Mouse (Mus musculus) lung, embryonic 14.5 days (tissue): ENCODE measurements around the gene Mamdc4. TPM values are rescaled to one million over a fixed set of nuclear protein-coding genes. Genes with fewer than 3 reads are reported as not detected.

Experiments used
- ATAC-seq: fragments of 200-750 bp; cut with Nextera tagmentation; 2 replicates; pipeline ENCODE4 v1.8.0; 2017; ENCODE audit warnings: mild to moderate bottlenecking, moderate TSS enrichment, moderate library complexity; ENCODE audit not compliant: insufficient read depth
- DNase-seq: peaks from one replicate; pipeline ENCODE4 v3.0.0-alpha.2; 2015
- H3K27ac ChIP-seq: fragments of 300-500 bp; sonication (generic); 2 replicates; pipeline ENCODE4 v1.5.1; 2014; ENCODE audit warnings: low read depth, mild to moderate bottlenecking, moderate library complexity
- H3K27me3 ChIP-seq: fragments of 300-500 bp; sonication (generic); 2 replicates; pipeline ENCODE4 v1.6.1; 2014; ENCODE audit warnings: low read length, control low read depth; ENCODE audit not compliant: insufficient read depth
- H3K36me3 ChIP-seq: fragments of 300-500 bp; sonication (generic); 2 replicates; pipeline ENCODE4 v1.6.1; 2014; ENCODE audit warnings: control low read depth; ENCODE audit not compliant: insufficient read depth
- H3K4me1 ChIP-seq: fragments of 300-500 bp; sonication (generic); 2 replicates; pipeline ENCODE4 v1.6.1; 2014; ENCODE audit warnings: antibody characterized with exemption, control low read depth; ENCODE audit not compliant: insufficient read depth
- H3K4me2 ChIP-seq: fragments of 300-500 bp; sonication (generic); 2 replicates; pipeline ENCODE4 v1.6.1; 2014; ENCODE audit warnings: mild to moderate bottlenecking
- H3K4me3 ChIP-seq: fragments of 300-500 bp; sonication (generic); 2 replicates; pipeline ENCODE4 v1.5.1; 2014; ENCODE audit warnings: low read depth, low read length
- H3K9ac ChIP-seq: fragments of 300-500 bp; sonication (generic); 2 replicates; pipeline ENCODE4 v1.6.1; 2014
- H3K9me3 ChIP-seq: fragments of 300-500 bp; sonication (generic); 2 replicates; pipeline ENCODE4 v1.6.1; 2016; ENCODE audit warnings: low read depth, low read length, control low read depth
- CTCF ChIP-seq: IDR thresholded peaks from 2 replicates; pipeline ENCODE4 v1.5.1; 2016; ENCODE audit warnings: antibody characterized with exemption, low read depth
- WGBS: fragments of 180-500 bp; shearing (Covaris S2); extraction: QIAGEN DNeasy Blood & Tissue Kit; methylation state at CpG from one replicate; pipeline ENCODE4 v1.1.7; 2014; 5-methylcytosine and 5-hydroxymethylcytosine counted together
- polyA plus RNA-seq: library from polyadenylated mRNA; unstranded; fragments of >200 nt; fragmentation: Nextera tagmentation; extraction: Ambion mirVana; gene quantifications from 2 replicates; pipeline ENCODE4 v1.2.1, GENCODE M21; 2014

Gene Mamdc4
- polyA plus RNA-seq, 1 experiment from 2014 or later: 2.2 TPM

DNA sequence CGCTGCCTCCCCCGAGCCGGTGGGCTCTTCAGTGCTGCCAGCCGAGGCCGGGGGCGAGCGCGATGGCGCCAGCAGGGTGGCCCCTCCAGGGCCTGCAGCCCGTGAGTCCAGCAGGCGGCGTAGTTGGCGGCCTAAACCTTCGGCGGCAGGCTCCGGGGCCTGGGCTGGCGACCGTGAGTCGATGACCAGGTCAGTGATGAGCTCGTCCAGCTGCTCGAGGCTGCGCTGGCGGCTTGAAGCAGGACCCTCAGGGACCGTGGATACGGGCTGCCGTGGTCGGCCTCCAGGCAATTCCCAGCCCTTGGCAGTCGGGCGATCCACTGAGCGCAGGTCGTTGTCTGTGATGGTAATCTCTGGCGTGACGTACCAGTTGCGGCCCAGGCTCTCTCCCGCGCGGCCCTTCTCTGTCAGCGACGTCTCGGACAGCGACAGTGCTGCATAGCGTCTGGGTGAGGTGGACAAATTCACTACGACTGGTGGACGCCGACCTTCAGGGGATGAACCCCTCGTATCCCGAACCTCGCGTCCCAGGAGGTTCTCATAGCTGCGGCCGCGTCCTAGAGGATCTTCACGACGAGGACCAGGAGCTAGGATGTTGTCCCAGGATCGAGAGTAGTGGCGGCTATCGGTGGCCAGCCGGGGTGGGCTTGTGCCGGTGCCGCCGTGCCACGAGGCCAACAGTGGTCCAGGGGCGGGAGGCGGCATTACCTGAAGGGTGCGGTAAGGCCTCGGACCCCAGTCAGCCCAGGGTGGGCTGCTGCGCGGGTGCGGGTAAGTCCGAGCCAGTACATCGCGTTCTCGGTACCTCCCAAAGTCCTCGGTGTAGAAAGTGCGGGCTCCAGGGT is 3.5 kb upstream of the Mamdc4 start:
- Histone ChIP-seq H3K9ac (no peak overlapping the region), H3K4me1 (peaks cover 17% of the 10 kb centered on the region)
- DNase-seq: peak; percentile 34

GRCm38 (mm10) chr2:25576965-25577891 is 2.6 kb upstream of the Mamdc4 start:
- 14% methylated on average over 92 of the region's 92 CpGs for WGBS
- TF ChIP-seq CTCF: no peak
- no peak overlapping the region for H3K9ac ChIP-seq
- no peak for DNase-seq
- H3K4me3 ChIP-seq: peak overlapping the region; percentile 28
- H3K27me3 ChIP-seq: peaks cover 58% of the 10 kb centered on the region
- H3K36me3 ChIP-seq: peaks cover 10% of the 10 kb centered on the region; the same call in 1 of the 2 replicates
- H3K4me1 ChIP-seq: peaks cover 17% of the 10 kb centered on the region
- H3K4me2 ChIP-seq: peak overlapping the region; percentile 51
- ATAC-seq: no peak
- H3K27ac ChIP-seq: no peak overlapping the region
- H3K9me3 ChIP-seq: no peaks in the 10 kb centered on the region

More for the DNA sequence above, 3.5 kb upstream of the Mamdc4 start:
- 5% methylated on average over 75 of the region's 75 CpGs for WGBS
- Histone ChIP-seq H3K27ac (no peak overlapping the region), H3K9me3 (no peaks in the 10 kb centered on the region), H3K4me3 (peak overlapping the region; percentile 28), H3K4me2 (peak overlapping the region; percentile 51), H3K27me3 (peaks cover 58% of the 10 kb centered on the region), H3K36me3 (peaks cover 6% of the 10 kb centered on the region)
- TF ChIP-seq CTCF: peak; percentile 32; the same call in 1 of the 2 replicates
- no peak for ATAC-seq

DNA sequence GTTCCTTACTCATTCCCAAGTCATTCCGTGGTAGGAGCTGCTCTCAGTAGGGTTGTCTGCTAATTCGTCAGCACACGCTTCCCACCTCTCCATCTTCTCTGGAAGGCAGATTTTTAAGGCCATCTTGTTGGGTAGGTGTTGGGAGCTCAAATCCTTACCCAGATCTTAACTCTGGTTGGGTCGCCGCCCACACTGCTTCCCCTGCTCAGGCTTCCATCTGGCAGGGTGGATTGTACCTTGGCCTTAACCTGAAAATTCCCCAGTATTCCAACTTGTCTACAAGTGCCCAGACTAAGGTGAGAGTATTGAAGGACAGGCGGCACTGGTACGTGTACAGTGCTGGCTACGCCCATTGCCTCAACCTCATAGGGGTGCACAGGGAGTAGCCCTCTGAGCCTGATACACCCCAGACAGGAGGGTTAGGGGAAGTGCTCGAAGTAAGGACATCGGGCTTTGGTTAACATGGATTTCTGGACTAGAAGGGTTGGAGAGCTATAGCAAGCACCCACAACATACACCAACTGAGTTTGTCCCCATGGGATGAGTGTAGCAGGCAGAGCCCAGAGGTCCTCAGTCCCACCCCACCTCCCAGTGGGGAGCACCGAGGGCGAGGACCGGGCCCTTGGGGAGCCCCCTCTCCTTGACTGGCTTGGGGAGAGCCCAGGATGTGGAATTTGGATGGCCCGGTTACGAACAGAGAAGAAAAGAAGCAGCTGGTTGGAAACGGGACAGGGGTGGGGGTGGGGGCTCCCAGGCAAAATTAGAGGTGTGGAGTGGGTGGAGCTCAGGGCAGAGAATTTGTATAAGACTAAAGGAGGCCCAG is 1.6 kb upstream of the Mamdc4 start:
- WGBS: 76% methylated on average over 16 of the region's 16 CpGs
- DNase-seq (no peak), ATAC-seq (no peak)
- Histone ChIP-seq H3K4me3 (no peak overlapping the region), H3K4me2 (peak overlapping the region; percentile 78), H3K4me1 (peaks cover 15% of the 10 kb centered on the region), H3K9ac (no peak overlapping the region), H3K36me3 (peaks cover 17% of the 10 kb centered on the region; the same call in 1 of the 2 replicates), H3K27ac (no peak overlapping the region), H3K27me3 (peaks cover 56% of the 10 kb centered on the region), H3K9me3 (no peaks in the 10 kb centered on the region)
- TF ChIP-seq CTCF: no peak

DNA sequence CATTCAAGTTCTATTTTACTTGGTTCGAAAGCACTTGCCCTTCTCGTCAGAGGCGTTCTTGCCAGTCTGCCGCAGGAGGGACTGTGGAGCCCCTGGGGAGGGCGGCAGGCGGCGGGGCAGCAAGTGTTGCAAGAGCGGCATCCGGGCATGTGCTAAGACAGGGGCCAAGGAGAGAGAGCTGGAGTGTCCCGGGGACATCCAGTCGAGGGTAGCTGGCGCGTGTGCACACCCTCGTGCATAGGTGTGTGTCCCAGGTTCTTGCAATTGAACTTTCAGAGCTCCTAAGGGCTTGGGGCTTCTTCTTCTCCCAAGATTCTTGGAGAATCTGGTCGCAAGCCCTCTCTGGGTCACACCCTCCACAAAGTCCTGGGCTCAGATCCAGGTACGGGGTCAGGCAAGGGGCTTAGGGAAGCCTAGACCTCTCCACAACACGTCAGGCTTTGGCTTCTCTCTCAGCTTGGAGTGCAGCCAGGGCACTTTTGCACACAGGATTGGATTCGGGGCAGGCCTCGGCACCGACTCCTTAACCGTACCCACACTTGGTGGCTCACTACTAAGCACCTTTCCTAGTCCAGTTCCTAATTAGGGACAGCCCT is 885 bp upstream of the Mamdc4 start:
- peaks cover 14% of the 10 kb centered on the region for H3K4me1 ChIP-seq
- DNase-seq: peak; percentile 63

GRCm38 (mm10) chr2:25574136-25574535 is 509 bp downstream of the Mamdc4 start:
- peak overlapping the region; percentile 61 for H3K4me3 ChIP-seq
- peaks cover 36% of the 10 kb centered on the region for H3K36me3 ChIP-seq
- H3K4me1 ChIP-seq: peaks cover 14% of the 10 kb centered on the region
- peak overlapping the region; percentile 92 for H3K27ac ChIP-seq
- no peak for TF ChIP-seq CTCF
- peak; percentile 1; the same call in 1 of the 2 replicates for ATAC-seq
- H3K9ac ChIP-seq: peak overlapping the region; percentile 44
- H3K27me3 ChIP-seq: peaks cover 35% of the 10 kb centered on the region
- WGBS: 11% methylated on average over 11 of the region's 11 CpGs
- peak overlapping the region; percentile 78 for H3K4me2 ChIP-seq
- no peaks in the 10 kb centered on the region for H3K9me3 ChIP-seq
- DNase-seq: no peak

More for the DNA sequence above, 885 bp upstream of the Mamdc4 start:
- 8% methylated on average over 21 of the region's 21 CpGs for WGBS
- Histone ChIP-seq H3K9ac (peak overlapping the region; percentile 44), H3K9me3 (no peaks in the 10 kb centered on the region), H3K4me2 (peak overlapping the region; percentile 78), H3K27ac (peak overlapping the region; percentile 86), H3K27me3 (peaks cover 49% of the 10 kb centered on the region), H3K36me3 (peaks cover 23% of the 10 kb centered on the region), H3K4me3 (peak overlapping the region; percentile 61)
- no peak for TF ChIP-seq CTCF
- ATAC-seq: peak; percentile 8; the same call in 1 of the 2 replicates

DNA sequence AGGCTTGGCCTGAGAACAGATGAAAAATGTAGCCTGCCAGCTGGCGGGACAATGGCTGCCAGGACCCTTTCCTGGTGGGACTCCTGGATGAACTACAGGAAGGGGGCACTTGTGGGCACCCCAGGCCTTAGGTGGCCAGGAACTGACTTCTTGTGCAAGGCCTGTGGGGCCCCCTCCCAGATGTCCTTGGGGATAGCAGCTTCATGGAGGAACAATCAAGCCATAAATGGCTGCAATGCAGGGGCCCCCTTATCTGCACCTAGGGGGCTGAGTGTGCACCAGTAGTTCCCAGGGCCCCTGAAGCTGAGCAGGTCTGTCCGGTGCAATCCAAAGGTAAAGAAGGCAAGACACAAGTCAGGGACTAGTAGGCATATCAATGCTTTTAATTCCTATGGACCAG is 1.6 kb downstream of the Mamdc4 start:
- no peak for ATAC-seq
- peak overlapping the region; percentile 78 for H3K4me2 ChIP-seq
- WGBS: 83% methylated on average over 2 of the region's 2 CpGs
- H3K4me3 ChIP-seq: no peak overlapping the region
- no peaks in the 10 kb centered on the region for H3K9me3 ChIP-seq
- peaks cover 47% of the 10 kb centered on the region for H3K36me3 ChIP-seq
- peaks cover 25% of the 10 kb centered on the region for H3K27me3 ChIP-seq
- no peak for TF ChIP-seq CTCF
- H3K4me1 ChIP-seq: peaks cover 14% of the 10 kb centered on the region
- H3K27ac ChIP-seq: no peak overlapping the region
- H3K9ac ChIP-seq: no peak overlapping the region
- DNase-seq: no peak
